Mouse (Mus musculus) right cerebral cortex, adult 18-20 months (tissue): ENCODE measurements around the gene Gm9747.

ENCODE experiments used
- DNase-seq: peaks from one replicate; pipeline ENCODE4 v3.0.0; 2022; ENCODE audit warnings: mixed read lengths

The Gm9747 gene

DNA sequence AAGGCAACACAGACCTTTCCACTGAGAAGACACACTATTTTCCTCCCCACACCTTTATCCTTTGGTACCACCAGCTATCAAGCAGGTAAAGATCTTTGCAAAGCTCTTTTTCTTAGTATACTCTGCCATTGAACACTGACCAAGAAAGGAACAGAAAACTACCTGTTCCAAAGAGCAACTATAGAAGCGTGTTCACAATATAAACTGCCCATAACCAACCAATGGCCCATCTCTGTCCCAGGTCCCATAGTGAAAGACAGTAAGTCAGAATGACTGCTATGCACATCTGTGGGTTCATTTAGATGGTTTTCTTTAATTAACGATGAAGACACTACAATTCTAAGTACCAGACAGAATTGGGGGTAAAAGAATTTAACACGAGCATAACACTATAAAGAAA is at the start of gene Gm9747:
Gene Gm9747 (plus strand): TSS at position 301 of the 400 bp plus-strand sequence.
- DNase-seq: no peak

DNA sequence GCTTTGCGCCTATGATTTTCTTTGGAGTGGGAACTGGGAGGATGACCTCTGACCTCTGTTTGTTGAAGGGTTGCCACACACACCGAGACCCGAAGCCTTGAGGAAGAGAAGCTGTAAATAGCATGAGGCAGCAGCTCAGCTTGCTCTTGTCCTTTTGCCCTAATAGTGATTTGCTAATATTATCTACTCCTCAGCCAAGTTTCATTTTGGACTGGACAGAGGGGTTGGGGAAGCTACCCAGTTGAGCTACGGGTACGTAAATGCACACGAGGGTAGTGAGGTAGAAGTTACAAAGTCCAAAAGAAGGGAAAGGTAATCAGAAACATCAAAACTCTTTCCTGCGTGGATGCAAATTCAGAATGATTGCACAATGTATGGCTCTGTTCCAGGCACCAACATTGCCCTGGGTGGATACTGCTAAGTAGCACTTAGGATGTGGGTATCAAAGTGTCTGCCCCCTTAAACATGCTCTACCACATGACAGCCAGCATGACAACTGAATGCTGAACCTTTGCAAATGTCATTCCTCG is 48.9 kb upstream of the Gm9747 start:
- no peak for DNase-seq

DNA sequence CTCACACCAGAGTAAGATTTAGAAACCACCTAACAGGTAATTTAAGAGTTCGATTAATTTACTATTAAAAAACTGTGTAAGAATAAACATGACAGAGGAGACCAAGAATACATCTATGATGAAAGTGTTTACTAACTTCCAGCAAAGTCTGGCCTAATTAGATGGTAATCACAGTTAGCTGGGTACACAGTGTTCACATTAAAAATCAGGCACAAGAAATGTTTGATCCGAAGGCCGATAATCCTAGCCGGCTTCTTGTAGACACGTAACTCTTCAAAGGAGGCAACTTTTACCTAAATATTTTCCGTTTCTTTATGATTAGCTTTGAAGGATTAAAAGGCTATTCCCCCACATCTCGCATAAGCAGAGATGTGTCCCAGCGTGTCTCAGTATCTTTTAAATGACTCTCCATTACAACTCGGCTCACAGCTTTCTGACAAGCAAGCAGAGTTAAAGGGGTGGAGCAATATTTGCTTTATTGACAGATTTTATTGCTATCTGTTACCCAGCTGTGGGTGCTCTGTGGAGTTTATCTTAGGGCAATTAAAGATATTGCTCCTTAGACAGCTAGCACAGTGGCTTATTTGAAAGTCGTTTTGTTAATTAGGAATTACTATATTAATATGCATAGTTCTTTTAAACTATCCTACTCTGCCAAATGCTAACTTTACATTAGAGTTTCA is 44.2 kb upstream of the Gm9747 start:
- no peak for DNase-seq

GRCm38 (mm10) chr1:82189516-82189915 is 43.4 kb upstream of the Gm9747 start:
- DNase-seq: peak; percentile 68

GRCm38 (mm10) chr1:82191579-82191978 is 41.3 kb upstream of the Gm9747 start:
- DNase-seq: no peak

DNA sequence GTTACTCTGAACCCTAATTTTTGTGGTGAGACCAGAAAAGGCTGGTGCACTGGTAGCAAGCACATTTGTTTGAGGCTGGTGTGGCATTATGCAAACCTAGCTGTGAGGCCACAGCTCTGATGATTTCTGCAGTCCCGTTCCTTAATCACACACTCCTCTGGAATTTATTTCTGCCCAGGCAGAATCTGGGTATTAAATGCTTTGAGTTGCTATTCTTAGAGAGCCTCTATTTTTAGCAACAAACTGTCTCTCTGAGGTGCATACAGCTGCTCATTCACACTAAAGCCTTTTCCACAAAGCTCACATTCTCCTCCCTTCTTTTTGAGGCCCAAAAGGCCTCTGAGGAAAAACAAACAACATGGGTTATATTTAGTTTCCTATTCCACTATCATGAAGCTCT is 33.0 kb upstream of the Gm9747 start:
- no peak for DNase-seq

GRCm38 (mm10) chr1:82200636-82201035 is 32.3 kb upstream of the Gm9747 start:
- DNase-seq: no peak

DNA sequence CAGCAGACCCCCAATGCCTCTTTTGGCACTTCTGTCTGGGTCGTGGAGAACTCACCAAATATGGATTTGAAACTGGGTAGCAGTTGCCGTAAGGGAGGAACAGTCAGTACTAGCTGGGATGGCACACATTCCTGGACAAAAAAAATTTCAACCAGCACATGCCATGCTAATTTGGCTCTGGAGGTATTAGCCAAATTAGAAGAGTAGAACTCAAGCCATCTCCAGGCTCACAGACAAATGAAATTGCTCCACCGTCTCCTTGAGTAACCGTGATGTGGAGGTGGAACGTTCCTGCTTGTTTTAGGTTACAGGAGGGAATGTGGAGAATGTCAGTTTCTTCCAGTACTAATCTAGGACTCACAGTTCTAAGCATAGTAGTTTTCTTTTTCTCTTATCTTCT is 25.4 kb upstream of the Gm9747 start:
- no peak for DNase-seq

- peak; percentile 8 for DNase-seq
Measured at GRCm38 (mm10) chr1:82220673-82221396, 12.1 kb upstream of the Gm9747 start.

DNA sequence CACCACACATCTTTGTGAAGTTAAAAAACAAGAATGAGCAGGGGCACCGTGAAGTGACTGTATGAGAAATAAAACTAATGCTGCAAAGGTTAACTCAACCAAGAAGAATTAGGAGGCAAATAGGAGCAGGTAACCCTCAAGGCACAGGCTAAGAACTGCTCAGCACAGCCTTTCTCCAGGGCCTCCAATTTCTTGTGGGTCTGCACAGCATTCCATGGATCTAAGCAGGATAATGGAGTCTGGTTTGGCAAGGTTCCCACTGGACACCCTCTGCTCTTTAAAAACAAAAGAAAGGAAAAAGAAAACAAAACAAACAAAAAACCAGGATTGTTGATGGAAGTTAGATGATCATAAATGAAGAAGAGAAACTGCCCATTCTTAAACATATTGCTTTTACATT is 11.4 kb upstream of the Gm9747 start:
- DNase-seq: no peak

DNA sequence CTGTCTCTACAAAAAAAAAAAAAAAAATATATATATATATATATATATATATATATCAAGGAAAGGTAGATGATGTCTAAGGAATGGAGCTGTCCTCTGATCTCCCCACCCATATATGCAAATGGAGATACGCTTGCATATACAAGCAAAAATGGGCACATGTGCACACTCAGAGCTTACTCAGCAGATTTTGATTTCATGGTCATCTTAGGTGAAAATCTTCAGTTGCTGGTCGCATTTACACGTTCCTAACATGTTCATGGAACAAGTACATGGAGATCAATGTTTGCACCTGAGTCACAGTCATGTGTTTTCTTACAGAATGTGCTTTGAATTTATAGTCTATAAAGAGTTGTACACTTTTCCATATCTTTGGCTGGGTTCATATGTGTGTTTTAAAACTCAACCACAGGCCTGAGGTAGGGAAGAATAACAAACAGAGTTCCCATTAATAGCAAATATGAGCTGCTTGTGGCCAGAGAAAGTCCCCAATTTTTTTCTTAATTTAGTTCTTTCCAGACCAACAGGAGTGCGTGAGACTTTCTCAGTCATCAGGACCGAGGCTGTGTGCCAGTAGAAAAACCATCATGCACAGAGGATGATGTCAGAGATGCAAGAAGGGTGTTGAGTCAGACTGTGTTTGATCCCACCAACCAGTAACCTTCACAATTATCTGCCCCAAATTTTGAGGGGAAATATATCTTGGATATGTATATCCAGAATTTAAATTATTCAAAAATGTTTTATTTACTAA is 9.7 kb upstream of the Gm9747 start:
- no peak for DNase-seq

GRCm38 (mm10) chr1:82228841-82229240 is 4.1 kb upstream of the Gm9747 start:
- DNase-seq: no peak

GRCm38 (mm10) chr1:82234616-82235015 is 1.7 kb downstream of the Gm9747 start:
- no peak for DNase-seq

- DNase-seq: no peak
Measured at GRCm38 (mm10) chr1:82235455-82236104, 2.7 kb downstream of the Gm9747 start.

DNA sequence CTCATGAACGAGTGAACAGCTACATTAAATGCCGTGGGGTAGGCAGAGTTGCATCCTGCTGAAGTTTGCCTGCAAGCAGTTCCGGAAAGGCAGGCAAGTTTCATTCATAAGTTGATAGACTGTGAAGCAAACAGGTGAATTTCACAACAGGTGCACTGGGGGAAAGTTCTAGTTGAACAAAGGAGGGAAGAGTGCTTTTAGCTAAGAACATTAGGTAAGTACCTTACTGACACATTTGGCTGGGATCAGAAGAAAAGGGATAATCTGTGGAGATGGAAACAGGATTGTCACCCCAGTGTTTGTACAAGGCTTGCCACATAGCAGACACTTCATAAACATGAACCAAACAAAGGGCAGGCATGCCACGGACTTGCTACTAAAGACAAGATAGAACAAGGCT is 5.3 kb downstream of the Gm9747 start:
- no peak for DNase-seq

DNA sequence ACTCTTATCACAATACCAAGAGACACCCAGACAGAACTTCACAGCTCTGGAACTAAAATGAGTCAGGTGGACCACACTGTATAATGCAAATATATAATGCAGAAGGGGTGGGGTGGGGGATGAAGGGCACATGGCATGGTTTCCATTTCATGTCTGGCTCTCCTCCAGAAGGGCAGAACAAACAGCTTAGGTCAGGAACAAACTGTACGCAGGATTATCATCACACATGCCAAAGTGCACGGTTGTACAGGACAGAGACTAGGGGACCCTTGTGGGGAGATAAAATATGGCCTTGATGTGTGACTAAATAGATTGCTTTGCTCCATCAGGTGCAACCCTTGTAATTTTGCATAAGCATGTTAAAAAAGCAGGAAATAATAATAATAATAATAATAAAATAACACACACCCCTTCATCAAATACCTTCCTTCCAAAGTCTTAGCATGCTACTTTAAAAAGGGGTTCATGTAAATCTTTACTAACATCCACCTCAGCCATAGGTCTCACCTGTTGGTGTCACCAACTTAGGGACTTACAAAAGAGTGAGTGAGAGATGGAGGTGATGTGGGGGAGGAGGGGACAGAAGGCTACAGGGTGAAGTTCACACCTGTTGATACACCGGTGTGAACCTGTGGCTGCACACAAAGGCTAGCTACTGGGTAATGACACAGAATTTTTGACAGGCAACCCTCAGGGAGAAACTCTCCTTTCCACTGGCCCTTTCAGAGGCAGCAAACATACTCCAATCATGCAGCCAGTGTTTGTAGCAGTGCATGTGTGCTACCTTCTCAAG is 6.7 kb downstream of the Gm9747 start:
- DNase-seq: no peak

DNA sequence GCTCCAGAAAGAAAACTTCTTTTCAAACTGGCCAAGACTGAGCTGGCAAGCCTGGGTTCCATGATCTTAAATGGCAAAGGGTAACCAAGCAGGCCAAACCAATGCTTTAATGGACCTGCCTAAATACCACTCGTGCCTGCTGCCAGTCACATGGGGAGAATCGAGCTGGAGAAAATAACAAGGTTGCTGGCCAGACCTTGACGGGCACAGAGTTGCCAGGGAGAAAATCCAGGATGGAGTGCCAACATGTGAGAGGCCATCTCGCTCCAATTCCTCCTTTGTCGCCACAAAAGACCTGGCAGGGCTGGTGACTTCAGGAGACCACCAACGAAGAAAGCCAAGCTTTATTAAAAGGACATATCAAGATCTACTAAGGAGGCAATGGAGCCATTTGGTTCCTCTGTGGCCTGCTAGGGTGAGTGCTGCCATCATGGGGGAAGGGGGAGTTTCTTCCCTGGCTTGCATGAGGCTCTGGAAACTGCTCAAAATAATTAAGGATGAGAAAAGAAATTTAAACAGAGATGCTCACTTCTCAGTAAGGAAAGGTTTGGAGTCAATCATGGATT is 10.4 kb downstream of the Gm9747 start:
- no peak for DNase-seq

DNA sequence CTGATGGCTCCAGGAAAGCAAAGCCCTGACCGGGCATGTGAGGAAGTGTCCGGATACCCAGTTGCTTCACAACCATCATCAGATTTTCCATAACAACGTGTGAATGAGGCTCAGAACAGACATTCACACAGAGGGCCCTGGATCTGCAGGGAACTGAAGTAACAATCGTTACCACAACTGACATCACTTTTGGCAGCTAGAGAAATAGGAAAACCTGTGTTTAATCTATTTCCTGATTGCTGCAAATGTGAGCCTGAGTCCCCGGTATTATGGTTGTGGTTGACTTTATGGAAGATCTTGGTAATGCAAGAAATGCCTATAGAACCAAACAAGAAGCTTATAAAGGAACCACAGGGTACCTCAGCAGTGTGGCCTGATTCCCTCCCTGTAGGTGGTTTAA is 12.1 kb downstream of the Gm9747 start:
- no peak for DNase-seq

DNA sequence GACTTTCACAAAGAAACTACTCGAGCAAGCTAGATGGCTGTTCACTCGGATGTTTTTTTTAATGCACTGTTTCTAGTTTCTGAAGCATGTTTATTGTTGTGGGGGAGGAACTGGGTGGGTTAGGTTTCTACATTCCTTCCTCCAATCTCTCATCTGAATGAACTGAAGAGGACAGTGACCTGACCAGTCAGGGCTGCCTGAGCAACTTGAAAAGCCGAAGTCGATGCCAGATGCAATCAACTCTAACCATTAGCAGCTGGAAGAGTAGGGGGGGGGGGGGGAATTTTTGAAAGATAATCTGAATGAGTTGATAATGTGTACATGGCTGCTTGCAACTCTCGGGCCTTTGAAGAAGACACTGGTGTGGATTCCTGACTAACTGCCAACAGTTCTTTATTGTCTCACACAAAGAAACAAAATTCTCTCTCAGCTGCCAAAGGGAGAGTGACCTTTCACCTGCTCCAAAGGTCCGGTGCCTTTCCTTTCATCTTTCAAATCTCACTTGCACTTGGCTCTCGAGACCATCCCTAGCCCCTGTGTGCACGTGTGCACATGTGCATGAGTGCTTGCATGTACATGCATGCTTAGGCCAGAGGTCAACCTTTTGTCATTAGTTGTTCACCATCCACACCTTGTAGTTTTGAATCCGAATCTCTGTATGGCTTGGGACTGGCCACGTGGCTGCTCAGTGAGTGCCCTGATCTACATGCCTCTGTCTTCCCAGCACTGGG is 14.5 kb downstream of the Gm9747 start:
- DNase-seq: no peak

DNA sequence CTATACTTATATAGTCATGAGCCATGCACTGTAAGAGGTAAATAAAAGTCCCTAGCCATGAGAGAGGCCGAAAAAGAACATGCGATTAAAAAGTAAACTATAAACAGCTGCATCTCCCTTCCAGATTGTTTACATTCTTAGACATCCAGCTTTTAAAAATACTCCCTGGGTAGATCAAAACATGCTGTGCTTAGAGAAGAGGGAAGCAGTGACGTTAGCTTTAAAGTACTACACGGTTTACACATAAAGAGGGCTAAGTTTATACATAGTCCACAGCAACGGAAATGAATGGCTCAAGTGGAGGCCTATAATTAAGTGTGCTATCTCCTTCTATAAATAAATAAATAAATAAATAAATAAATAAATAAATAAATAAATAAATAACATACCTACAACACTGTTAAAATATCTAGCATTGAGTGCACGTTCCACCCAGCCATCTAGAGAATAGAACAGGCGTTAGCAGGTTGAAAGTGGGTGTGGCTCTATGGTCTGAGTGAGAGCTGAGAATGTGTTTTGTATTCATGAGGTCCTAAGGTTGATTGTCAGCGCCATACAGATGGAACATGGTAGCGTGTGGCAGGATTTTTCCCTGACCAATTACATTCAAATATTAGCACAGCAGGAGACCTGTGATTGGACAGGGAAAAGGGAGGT is 21.0 kb downstream of the Gm9747 start:
- DNase-seq: no peak

- no peak for DNase-seq
Measured at GRCm38 (mm10) chr1:82257457-82257856, 24.5 kb downstream of the Gm9747 start.
